Mouse (Mus musculus) lung, embryonic 15.5 days (tissue): ENCODE data around the gene Eya3. TPM values are rescaled to one million over a fixed set of nuclear protein-coding genes. Genes with fewer than 3 reads are reported as not detected.
"Not testable (repeated sequence)": the region's sequence is repeated elsewhere in the genome, so short reads cannot be mapped to it uniquely, and the experiment has no call there.

ENCODE experiments used
- ATAC-seq: fragments of 200-750 bp; cut with Nextera tagmentation; 2 replicates; pipeline ENCODE4 v1.8.0; 2017; ENCODE audit warnings: moderate number of reproducible peaks, borderline replicate concordance; ENCODE audit not compliant: low FRiP score, low TSS enrichment; ENCODE audit errors: extremely low read depth
- H3K27ac ChIP-seq: fragments of 300-500 bp; sonication (generic); 2 replicates; pipeline ENCODE4 v1.5.1; 2015; ENCODE audit warnings: moderate library complexity, mild to moderate bottlenecking, inconsistent platforms
- H3K27me3 ChIP-seq: fragments of 300-500 bp; sonication (generic); 2 replicates; pipeline ENCODE4 v1.6.1; 2015; ENCODE audit warnings: inconsistent platforms
- H3K36me3 ChIP-seq: fragments of 300-500 bp; sonication (generic); 2 replicates; pipeline ENCODE4 v1.6.1; 2015; ENCODE audit warnings: inconsistent platforms
- H3K4me1 ChIP-seq: fragments of 300-500 bp; sonication (generic); 2 replicates; pipeline ENCODE4 v1.6.1; 2015; ENCODE audit warnings: inconsistent platforms
- H3K4me2 ChIP-seq: fragments of 300-500 bp; sonication (generic); 2 replicates; pipeline ENCODE4 v1.6.1; 2015; ENCODE audit warnings: inconsistent platforms, mild to moderate bottlenecking, moderate library complexity
- H3K4me3 ChIP-seq: fragments of 300-500 bp; sonication (generic); 2 replicates; pipeline ENCODE4 v1.5.1; 2015; ENCODE audit warnings: mild to moderate bottlenecking, inconsistent platforms
- H3K9ac ChIP-seq: fragments of 300-500 bp; sonication (generic); 2 replicates; pipeline ENCODE4 v1.6.1; 2015; ENCODE audit warnings: inconsistent platforms
- H3K9me3 ChIP-seq: fragments of 300-500 bp; sonication (generic); 2 replicates; pipeline ENCODE4 v1.6.1; 2016; ENCODE audit warnings: inconsistent platforms
- WGBS: fragments of 180-500 bp; shearing (Covaris S2); methylation state at CpG from one replicate; pipeline ENCODE4 v1.1.7; 2015; 5-methylcytosine and 5-hydroxymethylcytosine counted together
- polyA plus RNA-seq: library from polyadenylated mRNA; unstranded; fragments of >200 nt; fragmentation: Nextera tagmentation; extraction: Ambion mirVana; gene quantifications from 2 replicates; pipeline ENCODE4 v1.2.1, GENCODE M21; 2015

The Eya3 gene
- polyA plus RNA-seq, 1 experiment from 2014 or later: 30.6 TPM

DNA sequence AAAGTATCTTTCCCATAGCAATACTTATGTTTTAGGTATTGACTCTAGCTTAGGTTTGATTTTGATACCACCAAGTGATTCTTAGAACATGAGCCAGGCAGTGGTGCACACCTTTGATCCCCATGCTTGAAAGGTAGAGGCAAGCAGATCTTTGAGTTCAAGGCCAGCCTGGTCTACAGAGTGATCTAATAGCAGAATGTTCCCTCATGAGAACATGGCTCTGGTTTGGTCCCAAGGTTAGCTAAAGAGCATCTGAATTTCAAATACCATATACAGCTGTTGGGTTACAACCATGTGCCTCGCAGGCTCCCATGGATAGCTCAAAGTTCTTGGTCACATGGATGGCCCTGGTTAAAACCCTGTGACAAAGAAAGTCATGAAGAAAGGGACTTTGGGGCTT is 79.5 kb downstream of the Eya3 start:
- H3K4me1 ChIP-seq: no peaks in the 10 kb centered on the region
- H3K9ac ChIP-seq: no peak overlapping the region
- H3K4me3 ChIP-seq: no peak overlapping the region
- H3K4me2 ChIP-seq: no peak overlapping the region
- ATAC-seq: no peak
- H3K9me3 ChIP-seq: no peaks in the 10 kb centered on the region
- H3K36me3 ChIP-seq: peaks cover 47% of the 10 kb centered on the region
- H3K27me3 ChIP-seq: no peaks in the 10 kb centered on the region
- no peak overlapping the region for H3K27ac ChIP-seq
- WGBS: 97% methylated on average over 1 of the region's 1 CpGs

DNA sequence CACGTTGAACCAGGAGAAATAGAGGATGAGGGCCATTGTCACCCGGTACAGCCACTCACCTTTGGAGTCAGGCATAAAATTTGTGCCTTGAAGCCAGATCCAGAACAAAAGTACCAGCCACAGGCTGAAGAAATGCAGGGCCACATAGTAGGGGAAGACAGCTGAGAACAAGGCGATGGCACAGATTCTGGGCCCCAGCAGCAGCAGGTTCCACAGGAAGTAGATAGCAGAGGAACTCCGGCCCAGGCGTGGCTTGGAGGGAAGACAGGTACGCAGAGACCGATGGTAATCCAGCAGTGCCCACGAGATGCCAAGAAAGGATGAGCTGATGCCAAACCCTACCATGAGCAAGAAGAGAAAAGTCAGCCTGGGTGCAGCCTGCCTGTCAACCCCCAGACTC is 89.4 kb downstream of the Eya3 start:
- Histone ChIP-seq H3K36me3 (no peaks in the 10 kb centered on the region), H3K4me3 (no peak overlapping the region), H3K9ac (no peak overlapping the region), H3K9me3 (no peaks in the 10 kb centered on the region), H3K27ac (no peak overlapping the region), H3K4me1 (peaks cover 7% of the 10 kb centered on the region), H3K4me2 (no peak overlapping the region), H3K27me3 (no peaks in the 10 kb centered on the region)
- WGBS: 88% methylated on average over 8 of the region's 8 CpGs
- ATAC-seq: no peak

DNA sequence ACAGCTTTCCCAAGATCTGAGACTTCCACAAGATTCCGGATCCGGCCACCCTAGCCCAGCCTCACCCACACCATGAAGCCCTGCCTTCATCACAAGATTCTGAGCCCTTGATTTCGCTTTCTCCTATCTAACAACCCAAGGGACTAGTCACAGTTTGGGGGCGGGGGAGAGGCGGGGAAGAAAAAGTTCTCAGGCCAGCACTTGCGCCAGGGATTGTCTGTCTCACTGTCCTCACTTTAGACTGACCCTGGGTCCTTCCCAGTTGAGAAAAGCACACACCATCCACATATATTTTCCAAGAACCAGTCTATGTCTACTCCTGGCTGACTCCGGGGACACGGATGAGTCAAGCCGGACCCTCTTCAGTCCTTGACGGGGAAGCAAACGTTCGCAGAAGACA is 92.8 kb downstream of the Eya3 start:
- WGBS: 44% methylated on average over 12 of the region's 12 CpGs
- Histone ChIP-seq H3K4me2 (peak overlapping the region; percentile 96), H3K36me3 (no peaks in the 10 kb centered on the region), H3K4me3 (peak overlapping the region; percentile 68), H3K27me3 (no peaks in the 10 kb centered on the region), H3K9me3 (no peaks in the 10 kb centered on the region), H3K4me1 (peaks cover 7% of the 10 kb centered on the region), H3K27ac (no peak overlapping the region), H3K9ac (peak overlapping the region; percentile 54)
- no peak for ATAC-seq

DNA sequence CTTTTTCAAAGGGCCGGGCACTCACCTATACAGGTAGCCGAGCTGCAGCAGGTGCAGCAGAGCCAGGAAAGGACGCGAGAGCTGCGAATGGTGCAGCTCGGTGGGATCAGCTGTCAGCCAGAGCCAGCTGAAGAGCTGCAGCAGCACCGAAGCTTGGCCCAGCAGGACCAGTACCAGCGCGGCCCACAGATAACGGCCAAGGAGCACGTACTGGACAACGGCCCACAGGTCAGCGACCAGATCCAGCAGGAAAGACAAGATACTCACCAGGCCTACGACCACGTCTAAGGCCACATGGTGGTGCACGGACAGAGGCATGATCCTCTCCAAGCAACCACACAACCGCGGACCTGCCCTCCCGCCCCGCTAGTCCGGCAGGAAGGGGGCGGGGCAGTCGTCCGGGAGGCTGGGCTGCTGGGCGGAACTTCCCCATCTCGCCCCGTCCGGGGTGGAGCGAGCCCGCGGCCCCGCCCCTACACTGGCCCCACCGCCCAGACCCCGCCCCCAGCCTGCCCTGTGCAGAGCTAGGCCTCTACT is 93.4 kb downstream of the Eya3 start, which contains the start of gene Xkr8:
Gene Xkr8 (minus strand): TSS at position 399 of the 537 bp plus-strand sequence.
- Histone ChIP-seq H3K4me2 (peak within 1 kb of the TSS; percentile 96), H3K9ac (peak within 1 kb of the TSS; percentile 54), H3K9me3 (no peaks in the 10 kb centered on the region), H3K4me3 (peak within 1 kb of the TSS; percentile 68), H3K4me1 (peaks cover 7% of the 10 kb centered on the region), H3K36me3 (no peaks in the 10 kb centered on the region), H3K27me3 (no peaks in the 10 kb centered on the region), H3K27ac (peak within 1 kb of the TSS; percentile 34; the same call in 1 of the 2 replicates)
- peak; percentile 98 for ATAC-seq
- 2% methylated on average over 33 of the region's 34 CpGs for whole genome bisulfite sequencing

DNA sequence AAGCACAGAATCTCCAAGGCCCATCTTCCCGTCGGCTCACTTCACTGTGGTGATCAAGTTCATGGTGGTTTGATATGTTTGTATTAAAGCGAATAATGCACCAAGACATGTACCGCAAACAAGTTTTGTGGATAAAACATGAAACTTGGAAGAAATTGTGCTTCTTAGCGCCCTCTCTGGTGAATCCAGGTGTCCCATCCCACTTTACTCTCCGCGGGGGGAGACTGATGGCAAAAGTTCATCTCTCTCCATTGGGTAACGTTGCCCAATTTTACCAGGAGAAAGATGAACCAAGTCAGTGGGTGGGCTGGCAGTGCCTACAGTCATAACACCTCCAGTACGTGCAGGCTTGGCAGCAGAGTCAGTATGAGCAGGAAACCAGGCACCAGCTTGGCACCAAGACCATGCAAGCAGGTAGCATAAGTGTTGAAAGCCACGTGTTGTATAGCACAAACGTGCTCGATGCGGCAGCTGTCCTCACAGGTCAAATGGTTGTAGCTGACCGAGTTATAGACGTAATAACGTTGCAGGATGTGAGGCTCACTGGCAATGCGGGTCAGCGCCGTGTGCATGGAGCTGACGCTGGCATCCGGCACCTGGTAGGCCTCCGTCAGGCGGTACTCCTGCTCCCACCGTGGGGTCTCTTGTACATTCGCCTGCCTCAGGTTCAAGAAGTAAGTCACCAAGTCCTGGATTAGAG is 94.4 kb downstream of the Eya3 start:
- 90% methylated on average over 25 of the region's 25 CpGs for whole genome bisulfite sequencing
- H3K4me2 ChIP-seq: no peak overlapping the region
- no peak overlapping the region for H3K9ac ChIP-seq
- H3K4me3 ChIP-seq: no peak overlapping the region
- H3K27me3 ChIP-seq: no peaks in the 10 kb centered on the region
- H3K27ac ChIP-seq: 0 out of 2 replicates have a peak overlapping the region, but pooled peaks have one; percentile 34
- no peak for ATAC-seq
- H3K9me3 ChIP-seq: no peaks in the 10 kb centered on the region
- no peaks in the 10 kb centered on the region for H3K36me3 ChIP-seq
- H3K4me1 ChIP-seq: peaks cover 7% of the 10 kb centered on the region

DNA sequence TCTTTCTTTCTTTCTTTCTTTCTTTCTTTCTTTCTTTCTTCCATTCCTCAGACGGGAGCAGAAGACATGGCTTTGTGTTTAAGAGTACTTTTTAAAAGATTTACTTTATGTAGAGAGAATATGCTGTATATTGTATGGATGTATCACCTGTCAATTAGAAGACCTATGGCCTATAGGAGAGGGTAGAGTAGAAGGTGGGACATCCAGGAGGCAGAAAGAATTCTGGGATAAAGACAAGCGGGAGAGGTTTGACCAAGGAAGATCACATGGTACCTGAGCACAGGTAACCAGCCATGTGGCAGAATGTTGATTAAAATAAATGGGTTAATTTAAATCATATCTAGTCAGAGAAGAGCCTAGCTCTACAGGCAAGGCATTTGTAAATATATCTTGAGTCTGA is 96.0 kb downstream of the Eya3 start:
- whole genome bisulfite sequencing: 92% methylated on average over 2 of the region's 2 CpGs
- ATAC-seq: no peak
- Histone ChIP-seq H3K4me2 (no peak overlapping the region), H3K27me3 (no peaks in the 10 kb centered on the region), H3K4me3 (no peak overlapping the region), H3K36me3 (no peaks in the 10 kb centered on the region), H3K4me1 (peaks cover 7% of the 10 kb centered on the region), H3K9me3 (no peaks in the 10 kb centered on the region), H3K9ac (no peak overlapping the region), H3K27ac (no peak overlapping the region)

GRCm38 (mm10) chr4:132735389-132735788 is 96.6 kb downstream of the Eya3 start:
- H3K9me3 ChIP-seq: no peaks in the 10 kb centered on the region
- WGBS: 78% methylated on average over 2 of the region's 2 CpGs

DNA sequence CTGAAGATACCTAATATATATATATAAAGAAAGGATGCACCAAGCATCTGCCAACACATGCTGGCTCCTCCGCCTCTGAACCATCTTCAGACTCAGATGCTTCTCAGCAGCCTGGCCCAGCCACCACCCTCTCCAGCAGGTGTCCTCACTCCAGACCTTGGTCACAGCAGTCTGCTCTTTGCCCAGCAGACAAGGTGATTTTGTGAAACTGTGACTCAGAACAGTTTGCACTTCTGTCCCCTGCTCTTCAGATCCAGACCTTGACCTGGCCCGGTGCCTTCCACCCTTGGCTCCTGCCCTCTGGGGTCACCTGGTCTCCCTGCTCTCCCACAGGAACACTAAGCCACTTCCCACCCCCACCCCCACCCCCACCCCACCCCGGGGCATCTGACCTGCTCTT is 97.1 kb downstream of the Eya3 start:
- H3K36me3 ChIP-seq: no peaks in the 10 kb centered on the region
- H3K4me3 ChIP-seq: no peak overlapping the region
- no peak overlapping the region for H3K27ac ChIP-seq
- H3K9ac ChIP-seq: no peak overlapping the region
- no peak overlapping the region for H3K4me2 ChIP-seq
- WGBS: 43% methylated on average over 3 of the region's 3 CpGs
- H3K4me1 ChIP-seq: peaks cover 7% of the 10 kb centered on the region
- no peak for ATAC-seq
- H3K9me3 ChIP-seq: no peaks in the 10 kb centered on the region
- no peaks in the 10 kb centered on the region for H3K27me3 ChIP-seq

More at GRCm38 (mm10) chr4:132735389-132735788, 96.6 kb downstream of the Eya3 start:
- no peak for ATAC-seq
- Histone ChIP-seq H3K36me3 (no peaks in the 10 kb centered on the region), H3K27me3 (no peaks in the 10 kb centered on the region), H3K4me2 (no peak overlapping the region), H3K4me3 (no peak overlapping the region), H3K4me1 (peaks cover 7% of the 10 kb centered on the region), H3K9ac (no peak overlapping the region), H3K27ac (no peak overlapping the region)

GRCm38 (mm10) chr4:132737154-132737553 is 98.4 kb downstream of the Eya3 start:
- H3K9ac ChIP-seq, H3K27ac ChIP-seq, H3K27me3 ChIP-seq, H3K4me2 ChIP-seq, ATAC-seq, H3K4me1 ChIP-seq, H3K9me3 ChIP-seq, H3K4me3 ChIP-seq, H3K36me3 ChIP-seq: not testable (repeated sequence)
- 89% methylated on average over 9 of the region's 9 CpGs for WGBS

GRCm38 (mm10) chr4:132741491-132741890 is 102.7 kb downstream of the Eya3 start:
- WGBS: 82% methylated on average over 7 of the region's 7 CpGs
- no peaks in the 10 kb centered on the region for H3K36me3 ChIP-seq
- no peak for ATAC-seq
- H3K9me3 ChIP-seq: no peaks in the 10 kb centered on the region
- no peak overlapping the region for H3K27ac ChIP-seq
- H3K4me2 ChIP-seq: no peak overlapping the region
- no peak overlapping the region for H3K9ac ChIP-seq
- H3K4me3 ChIP-seq: no peak overlapping the region
- H3K4me1 ChIP-seq: 0 out of 2 replicates have a peak, but pooled peaks cover 2% of the 10 kb centered on the region
- no peaks in the 10 kb centered on the region for H3K27me3 ChIP-seq

DNA sequence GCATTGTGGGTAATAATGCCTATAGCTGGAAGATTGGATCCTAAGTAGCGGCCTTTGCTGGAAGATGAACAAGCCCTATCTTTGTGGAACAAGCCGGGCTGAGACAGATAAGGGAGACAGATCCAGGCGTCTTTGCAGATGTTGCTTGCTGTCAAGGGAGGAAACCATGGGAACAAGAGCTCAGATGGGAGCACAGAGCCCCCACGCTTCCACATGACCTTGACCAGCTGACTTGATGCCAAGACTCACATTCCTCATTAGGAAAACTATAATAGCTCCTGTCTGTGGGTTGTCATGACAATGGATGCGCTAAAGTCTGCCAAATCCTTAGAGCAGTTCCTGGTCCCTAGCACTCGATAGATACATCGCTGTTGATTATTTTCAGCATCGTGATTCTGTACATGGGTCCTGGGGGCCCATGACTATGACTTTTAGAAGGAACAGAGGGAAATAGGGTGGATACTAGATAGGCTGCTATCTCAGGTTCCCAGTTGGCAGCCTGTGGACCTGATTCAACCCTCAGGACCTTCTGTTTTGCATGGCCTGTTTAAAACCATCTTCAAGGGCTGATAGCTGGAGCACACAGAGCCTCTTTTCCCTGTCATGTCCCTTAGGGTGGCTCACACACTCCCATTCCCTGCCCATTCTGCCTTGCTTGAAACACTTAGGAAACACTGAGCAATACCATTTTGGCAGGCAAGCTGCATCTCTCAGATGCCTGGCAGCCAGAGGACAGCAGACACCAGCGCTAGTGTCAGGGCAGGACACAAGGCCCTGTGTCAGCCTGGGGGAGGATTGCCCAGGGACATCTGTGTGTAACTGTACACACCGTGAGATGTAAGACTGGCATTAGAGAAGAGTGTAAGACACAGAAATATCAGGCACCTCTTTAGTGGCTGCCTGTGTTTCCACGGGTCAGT is 105.5 kb downstream of the Eya3 start:
- no peak overlapping the region for H3K9ac ChIP-seq
- no peak for ATAC-seq
- H3K36me3 ChIP-seq: no peaks in the 10 kb centered on the region
- H3K4me1 ChIP-seq: 0 out of 2 replicates have a peak, but pooled peaks cover 2% of the 10 kb centered on the region
- no peak overlapping the region for H3K27ac ChIP-seq
- H3K4me2 ChIP-seq: no peak overlapping the region
- H3K4me3 ChIP-seq: no peak overlapping the region
- H3K27me3 ChIP-seq: no peaks in the 10 kb centered on the region
- WGBS: 63% methylated on average over 11 of the region's 11 CpGs
- H3K9me3 ChIP-seq: no peaks in the 10 kb centered on the region
